8 mouse cellular contexts compared by ENCODE assay signal in the genomic region with DNA sequence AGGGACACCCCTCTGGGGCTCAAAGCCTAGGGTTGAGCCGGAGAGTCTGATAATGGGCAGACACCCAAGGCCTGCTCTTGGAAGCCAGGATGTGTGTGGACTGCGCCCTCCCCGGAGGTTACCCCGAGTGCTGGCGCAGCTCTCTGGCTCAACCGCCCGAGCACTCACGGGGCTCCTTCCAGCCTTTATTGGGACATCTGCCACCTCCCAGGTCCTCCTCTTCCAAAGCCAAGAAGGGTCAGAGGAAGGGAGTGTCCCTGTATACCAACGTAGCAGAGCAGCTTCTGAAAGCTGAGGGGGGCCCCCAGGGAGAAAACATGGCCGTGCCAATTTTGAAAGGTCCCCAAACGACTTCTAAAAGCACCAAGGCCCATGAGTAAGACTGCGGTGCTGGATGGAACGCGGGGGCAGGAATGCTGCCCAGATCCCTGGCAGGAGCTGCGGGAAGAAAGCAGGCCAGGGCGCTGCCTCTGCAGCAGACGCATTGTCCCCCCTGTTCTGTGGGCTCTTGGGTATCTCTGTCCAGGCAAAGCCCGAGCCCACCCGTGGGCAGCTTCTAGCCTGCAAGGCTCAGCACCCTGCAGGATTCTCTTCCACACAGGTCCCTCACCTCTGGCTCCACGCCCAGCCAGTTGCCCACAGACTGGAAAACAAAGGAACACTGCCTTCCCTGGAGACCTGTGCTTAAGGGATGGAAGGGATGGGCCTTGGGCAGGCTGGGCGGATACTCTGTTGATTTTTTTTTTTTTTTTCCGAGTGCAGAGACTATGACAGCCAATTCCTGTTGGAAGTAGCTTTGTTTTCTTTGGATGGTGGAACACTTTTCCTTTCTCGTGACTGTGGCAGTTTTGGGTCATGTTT. TPM values are rescaled to one million over a fixed set of nuclear protein-coding genes. Genes with fewer than 3 reads are reported as not detected.
A peak's percentile ranks its signal among the peaks of the same experiment; 100 is the strongest.
DNase-seq lines count a peak whose midpoint lies in the region; ATAC-seq and TF ChIP-seq lines count a peak whose summit lies in the region.

No protein-coding gene starts in this region.

- 0 out of 2 replicates have a peak overlapping the region, but pooled peaks have one; percentile 33 for H3K27ac ChIP-seq in forebrain, embryonic 10.5 days
- no peak overlapping the region; the same call in 1 of the 2 replicates for H3K27ac ChIP-seq in forebrain, embryonic 12.5 days
- peak overlapping the region; percentile 48 for H3K27ac ChIP-seq in kidney, postnatal 0 days
- no peak overlapping the region for H3K27ac ChIP-seq in lung, embryonic 14.5 days (ENCODE audit: low read depth)
- 0 out of 2 replicates have a peak overlapping the region, but pooled peaks have one; percentile 0 for H3K27ac ChIP-seq in small intestine, adult 2 months (ENCODE audit: insufficient read depth, low read depth, low read length)

- H3K9ac ChIP-seq in forebrain, embryonic 12.5 days, result no peak overlapping the region
- H3K9ac ChIP-seq in kidney, postnatal 0 days (ENCODE audit: low read depth, low read length), result no peak overlapping the region
- H3K9ac ChIP-seq in lung, embryonic 14.5 days, result no peak overlapping the region

- TF ChIP-seq CTCF in kidney, postnatal 0 days (IDR thresholded peaks at IDR 0.05; ENCODE audit: low read depth), result no peak
- no peak for TF ChIP-seq CTCF in lung, embryonic 14.5 days (IDR thresholded peaks at IDR 0.05; ENCODE audit: low read depth)
- TF ChIP-seq CTCF in small intestine, adult 2 months (IDR thresholded peaks at IDR 0.05; ENCODE audit: extremely low read depth, insufficient read length, insufficient replicate concordance, low read depth, low read length), result no peak

- H3K4me2 ChIP-seq in forebrain, embryonic 12.5 days, result no peak overlapping the region
- no peak overlapping the region; the same call in 1 of the 2 replicates for H3K4me2 ChIP-seq in kidney, postnatal 0 days (ENCODE audit: low read length)
- H3K4me2 ChIP-seq in lung, embryonic 14.5 days, result no peak overlapping the region

- H3K27me3 ChIP-seq in forebrain, embryonic 10.5 days (ENCODE audit: poor library complexity, severe bottlenecking), result no peaks in the 10 kb centered on the region
- no peaks in the 10 kb centered on the region for H3K27me3 ChIP-seq in forebrain, embryonic 12.5 days
- H3K27me3 ChIP-seq in kidney, postnatal 0 days (ENCODE audit: insufficient read depth, low read length), result no peaks in the 10 kb centered on the region
- H3K27me3 ChIP-seq in lung, embryonic 14.5 days (ENCODE audit: insufficient read depth, low read length), result no peaks in the 10 kb centered on the region
- H3K27me3 ChIP-seq in small intestine, adult 2 months (ENCODE audit: control insufficient read depth, insufficient read depth, low read length), result no peaks in the 10 kb centered on the region

- ATAC-seq in forebrain, embryonic 12.5 days (ENCODE audit: low FRiP score), result no peak
- peak; percentile 50; the same call in 1 of the 2 replicates for ATAC-seq in kidney, postnatal 0 days (replicated peaks; ENCODE audit: low FRiP score, low read depth)
- ATAC-seq in lung, embryonic 14.5 days (ENCODE audit: insufficient read depth), result no peak; the same call in 1 of the 2 replicates
- no peak for ATAC-seq in monocyte, adult 5-6 weeks (replicated peaks; ENCODE audit: insufficient number of reproducible peaks, low FRiP score, low TSS enrichment, poor library complexity, severe bottlenecking)

- H3K4me1 ChIP-seq in forebrain, embryonic 10.5 days, result peaks cover 5% of the 10 kb centered on the region; the same call in 1 of the 2 replicates
- H3K4me1 ChIP-seq in forebrain, embryonic 12.5 days, result peaks cover 5% of the 10 kb centered on the region
- peaks cover 4% of the 10 kb centered on the region; the same call in 1 of the 2 replicates for H3K4me1 ChIP-seq in kidney, postnatal 0 days (replicated peaks; ENCODE audit: insufficient read depth, low read length)
- H3K4me1 ChIP-seq in lung, embryonic 14.5 days (ENCODE audit: insufficient read depth), result no peaks in the 10 kb centered on the region
- no peaks in the 10 kb centered on the region for H3K4me1 ChIP-seq in small intestine, adult 2 months (ENCODE audit: control insufficient read depth, insufficient read depth, insufficient read length, low read length)

- H3K36me3 ChIP-seq in forebrain, embryonic 10.5 days (replicated peaks), result no peaks in the 10 kb centered on the region
- no peaks in the 10 kb centered on the region for H3K36me3 ChIP-seq in forebrain, embryonic 12.5 days (replicated peaks)
- H3K36me3 ChIP-seq in kidney, postnatal 0 days (ENCODE audit: insufficient read depth, low read length), result no peaks in the 10 kb centered on the region
- no peaks in the 10 kb centered on the region for H3K36me3 ChIP-seq in lung, embryonic 14.5 days (ENCODE audit: insufficient read depth)
- no peaks in the 10 kb centered on the region for H3K36me3 ChIP-seq in small intestine, adult 2 months (ENCODE audit: control insufficient read depth, insufficient read depth, low read length)

- no peak for TF ChIP-seq POLR2A in small intestine, adult 2 months (IDR thresholded peaks at IDR 0.05; ENCODE audit: low read depth, low read length)

- 80% methylated on average over 23 of the region's 23 CpGs for WGBS in forebrain, embryonic 10.5 days
- 81% methylated on average over 23 of the region's 23 CpGs for WGBS in forebrain, embryonic 12.5 days
- WGBS in kidney, postnatal 0 days, result 50% methylated on average over 23 of the region's 23 CpGs
- 69% methylated on average over 23 of the region's 23 CpGs for WGBS in lung, embryonic 14.5 days
- WGBS in small intestine, adult 2 months, result 74% methylated on average over 23 of the region's 23 CpGs

- no peaks in the 10 kb centered on the region for H3K9me3 ChIP-seq in forebrain, embryonic 10.5 days
- no peaks in the 10 kb centered on the region for H3K9me3 ChIP-seq in forebrain, embryonic 12.5 days
- H3K9me3 ChIP-seq in kidney, postnatal 0 days (replicated peaks; ENCODE audit: low read length), result no peaks in the 10 kb centered on the region
- H3K9me3 ChIP-seq in lung, embryonic 14.5 days (ENCODE audit: low read depth, low read length), result no peaks in the 10 kb centered on the region

- H3K4me3 ChIP-seq in forebrain, embryonic 10.5 days, result no peak overlapping the region
- no peak overlapping the region for H3K4me3 ChIP-seq in forebrain, embryonic 12.5 days (replicated peaks)
- H3K4me3 ChIP-seq in kidney, postnatal 0 days (replicated peaks; ENCODE audit: low read depth, low read length), result no peak overlapping the region
- no peak overlapping the region for H3K4me3 ChIP-seq in lung, embryonic 14.5 days (ENCODE audit: low read depth, low read length)
- H3K4me3 ChIP-seq in small intestine, adult 2 months (ENCODE audit: low read depth, low read length), result no peak overlapping the region

- DNase-seq in forebrain, embryonic 10.5 days (ENCODE audit: extremely low spot score, low spot score), result no peak
- peak; percentile 33 to 62 for DNase-seq in cerebellum, postnatal 4 days (ENCODE audit: low spot score in 2 of 2)
- peak; percentile 90 to 94 for DNase-seq in heart, adult 18-20 months
- DNase-seq in kidney, postnatal 0 days (ENCODE audit: low spot score), result peak; percentile 81
- peak; percentile 26 for DNase-seq in lung, embryonic 14.5 days

RNA-seq across cellular contexts. Expression of gene Cyb5b, which starts 55.5 kb away (rescaled TPM):
- 169 and 173 TPM in 2 replicates for polyA plus RNA-seq in forebrain, embryonic 10.5 days (2016; fragmentation: Nextera tagmentation; extraction: Ambion mirVana)
- 157 and 167 TPM in 2 replicates for polyA plus RNA-seq in forebrain, embryonic 12.5 days (2016; fragmentation: Nextera tagmentation; extraction: Ambion mirVana)
- total RNA-seq in heart, adult 18-20 months (2021), result 10 to 100 TPM; 38.5 to 41.7 TPM
- polyA plus RNA-seq in kidney, postnatal 0 days (2015; fragmentation: Nextera tagmentation; extraction: Ambion mirVana), result 116 and 126 TPM in 2 replicates
- 115 and 117 TPM in 2 replicates for polyA plus RNA-seq in lung, embryonic 14.5 days (2014; fragmentation: Nextera tagmentation; extraction: Ambion mirVana)
- polyA plus RNA-seq in small intestine, adult 2 months (2012; rRNA removed), result 86.2 and 157 TPM in 2 replicates
- 31.0 to 54.2 TPM (median 39.3 TPM) in 3 replicates for total RNA-seq in monocyte, adult 5-6 weeks (2017)

Comparison
In these comparisons a context has a peak if more than half of its experiments do, and no peak if none do; other contexts are left out.
1. H3K27ac ChIP-seq: peak in forebrain, embryonic 10.5 days (single experiment), kidney, postnatal 0 days (single experiment) and small intestine, adult 2 months (single experiment); none in forebrain, embryonic 12.5 days (single experiment) and lung, embryonic 14.5 days (single experiment).